Mouse (Mus musculus): ENCODE data around the gene Fahd1.

Gene Fahd1

DNA sequence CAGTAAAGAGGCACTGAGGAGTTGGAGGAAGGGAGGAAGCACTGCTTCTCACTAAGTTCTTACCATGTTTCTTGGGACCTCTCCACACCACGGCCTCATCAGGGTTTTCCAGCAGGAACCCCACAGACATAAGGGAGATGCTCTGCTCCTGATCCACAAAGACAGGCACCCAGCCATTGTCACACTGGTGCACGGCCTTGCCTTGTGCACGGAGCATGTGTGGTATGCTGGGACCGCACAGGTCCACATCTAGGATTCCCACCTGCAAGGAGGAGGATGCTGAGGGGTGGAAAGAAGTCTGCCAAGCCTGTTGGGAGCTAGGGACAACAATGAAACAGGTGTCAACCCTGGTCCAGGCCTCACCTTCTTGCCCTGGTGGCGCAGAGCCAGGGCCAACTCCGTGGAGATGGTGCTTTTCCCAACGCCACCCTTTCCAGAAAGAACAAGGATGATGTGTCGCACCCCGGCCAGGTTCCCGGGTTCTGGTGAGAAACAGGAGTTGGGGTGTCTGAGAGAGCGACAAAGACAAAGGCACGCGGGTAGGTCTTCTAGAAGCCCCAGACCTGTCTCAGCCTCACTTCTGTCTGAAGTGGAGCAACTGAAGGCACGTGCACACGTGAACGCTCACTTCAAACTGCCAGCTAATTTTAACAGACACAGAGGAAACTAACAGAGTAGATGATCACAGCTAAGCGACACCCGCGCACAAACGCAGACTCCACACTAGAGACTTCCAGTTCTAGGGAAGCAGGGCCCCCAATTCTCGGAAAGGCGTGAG, 35.4 kb upstream of the Fahd1 start:
- no peak for DNase-seq (ENCODE audit: low spot score)

DNA sequence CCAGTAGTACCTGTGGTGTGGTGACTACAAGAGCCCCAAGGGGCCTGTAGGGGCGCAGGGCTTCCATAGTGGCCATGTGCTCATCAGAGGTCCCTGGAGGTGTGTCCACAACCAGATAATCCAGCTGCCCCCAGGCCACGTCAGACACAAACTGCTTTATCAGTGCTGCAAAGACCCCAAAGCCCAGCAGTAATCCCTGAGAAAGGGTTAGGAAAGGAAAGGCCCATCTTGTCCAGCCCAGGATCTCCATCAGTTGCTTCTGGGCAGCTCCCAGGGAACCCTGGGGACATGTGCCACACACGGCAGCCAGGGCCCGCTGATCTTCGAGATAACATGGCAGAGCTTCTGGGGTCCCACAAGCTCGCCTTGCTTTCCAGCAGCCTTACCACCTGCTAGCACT, 34.2 kb upstream of the Fahd1 start:
- no peak for DNase-seq (ENCODE audit: low spot score)

DNA sequence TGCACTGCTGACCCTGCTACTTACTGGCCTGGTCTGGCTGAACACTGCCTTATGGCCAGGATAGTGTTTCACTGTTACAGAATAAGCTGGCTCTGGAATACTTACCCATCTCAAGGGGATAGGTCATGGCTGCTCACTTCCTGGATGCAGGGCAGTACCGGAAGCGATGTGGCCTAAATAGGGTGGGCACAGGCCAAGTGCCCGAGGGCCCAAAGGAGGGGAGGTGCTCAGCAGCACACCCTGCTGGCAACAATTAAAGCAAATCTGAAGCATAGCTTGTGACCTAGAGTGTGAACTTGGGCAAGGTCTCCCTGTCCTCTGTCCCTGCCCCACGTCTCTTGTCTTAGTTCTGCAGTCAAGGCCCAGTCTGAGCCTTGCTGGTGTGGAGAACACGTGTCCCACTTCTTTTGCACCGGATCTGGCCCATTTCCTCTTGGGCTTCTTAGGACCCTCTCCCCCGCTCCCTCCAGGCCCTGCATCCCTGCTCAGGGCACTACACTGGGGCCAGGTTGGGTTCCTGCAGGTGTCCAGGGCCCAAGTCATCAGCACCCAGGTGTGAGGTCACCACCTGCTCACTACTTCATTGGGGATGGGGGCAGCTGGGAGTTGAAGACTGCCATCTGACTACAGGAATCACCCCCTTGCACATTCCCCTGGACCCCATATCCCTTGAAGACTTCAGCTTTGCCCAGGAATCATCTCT, 31.7 kb upstream of the Fahd1 start:
- DNase-seq (ENCODE audit: low spot score) = no peak

DNA sequence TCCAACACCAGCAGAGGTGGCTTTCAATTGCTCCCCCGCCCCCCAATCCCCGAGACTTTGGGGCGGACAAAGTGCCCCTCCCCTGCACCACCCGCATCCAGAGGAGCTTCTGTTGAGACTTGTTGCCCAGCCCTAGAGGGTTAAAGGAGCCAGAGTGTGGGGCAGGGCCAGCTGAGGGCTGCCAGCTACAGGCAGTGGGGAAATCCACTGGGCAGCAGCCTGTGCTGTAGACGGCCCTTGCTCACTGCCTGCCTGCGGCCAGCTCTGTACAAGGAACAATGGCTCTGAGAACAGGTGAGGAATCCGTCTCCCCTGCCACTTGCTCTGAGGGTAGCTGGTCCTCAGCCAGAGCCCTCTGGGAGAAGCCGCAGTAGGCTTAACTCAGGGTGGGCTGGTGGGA, 28.4 kb upstream of the Fahd1 start:
- DNase-seq (ENCODE audit: low spot score) = no peak

DNA sequence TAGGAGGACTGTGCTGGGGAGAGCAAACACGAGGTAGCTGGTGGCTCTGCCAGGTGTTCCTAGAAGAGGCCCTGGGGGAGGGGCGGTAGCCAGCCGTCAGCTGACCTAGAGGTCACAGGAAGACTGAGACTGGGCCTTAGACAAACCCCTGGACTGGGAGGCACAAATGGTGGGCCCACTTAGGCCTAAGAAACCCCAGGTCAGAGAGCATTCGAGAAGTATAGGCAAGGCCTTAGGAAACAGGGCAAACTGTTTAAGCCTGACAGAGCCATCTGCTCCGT, 27.9 kb upstream of the Fahd1 start:
- peak; percentile 53 for DNase-seq (ENCODE audit: low spot score)

DNA sequence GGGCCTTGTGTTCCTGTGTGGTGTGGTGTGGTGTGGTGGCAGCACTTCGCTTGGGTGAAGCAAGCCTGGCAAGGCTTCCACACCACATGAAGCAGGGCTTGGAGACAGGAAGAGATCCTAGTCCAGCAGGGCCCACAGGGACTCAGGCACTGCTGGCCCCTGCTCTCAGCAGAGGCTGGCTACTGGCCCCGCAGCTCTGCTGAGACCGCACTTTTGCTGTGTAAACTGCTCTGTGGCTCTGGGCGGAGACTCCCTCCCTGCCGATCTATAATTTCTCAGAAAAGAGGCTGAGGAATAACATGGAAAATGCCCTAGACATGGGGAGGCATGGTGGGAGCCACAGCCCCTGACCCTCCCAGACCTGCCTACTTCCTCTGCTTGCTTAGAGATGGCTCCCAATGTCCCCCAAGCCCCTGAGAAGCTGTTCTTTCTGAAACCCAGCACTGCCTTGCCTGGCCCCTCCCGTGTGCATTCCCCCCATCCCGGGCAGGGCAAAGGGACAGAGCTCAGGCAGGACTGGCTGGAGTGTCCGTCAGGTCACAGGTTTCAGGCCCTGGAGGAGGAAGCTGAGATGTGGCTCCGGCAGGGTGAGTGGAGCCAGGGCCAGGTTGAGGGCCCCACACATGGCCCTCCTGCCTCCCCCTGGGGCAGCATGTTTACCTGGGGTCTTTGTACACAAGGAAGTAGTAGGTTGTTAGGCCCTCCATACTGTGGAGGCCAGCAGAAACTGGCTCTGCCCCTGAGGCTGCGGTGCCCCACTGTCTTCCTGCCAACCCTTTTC, 27.4 kb upstream of the Fahd1 start:
- no peak for DNase-seq (ENCODE audit: low spot score)

DNA sequence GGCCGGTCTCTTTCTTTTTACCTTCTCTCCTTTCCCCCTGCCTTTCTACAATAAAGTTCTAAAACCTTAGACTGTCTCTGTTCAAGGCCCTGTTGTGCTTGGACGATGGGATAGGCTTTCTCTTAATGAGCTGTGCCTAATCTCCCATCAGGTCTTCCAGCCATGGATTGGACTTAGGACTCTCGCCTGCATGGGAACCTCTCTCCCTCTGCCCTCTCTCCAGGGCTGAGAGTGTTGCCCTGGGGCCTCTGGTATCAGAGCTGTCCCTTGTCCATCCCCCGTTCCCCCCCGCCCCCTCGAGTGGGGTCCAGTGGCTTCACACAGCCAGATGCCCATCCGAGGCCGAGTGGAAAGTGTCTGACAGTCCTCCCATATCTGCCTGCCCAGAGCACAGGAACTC, 24.8 kb upstream of the Fahd1 start:
- DNase-seq (ENCODE audit: low spot score) = no peak

DNA sequence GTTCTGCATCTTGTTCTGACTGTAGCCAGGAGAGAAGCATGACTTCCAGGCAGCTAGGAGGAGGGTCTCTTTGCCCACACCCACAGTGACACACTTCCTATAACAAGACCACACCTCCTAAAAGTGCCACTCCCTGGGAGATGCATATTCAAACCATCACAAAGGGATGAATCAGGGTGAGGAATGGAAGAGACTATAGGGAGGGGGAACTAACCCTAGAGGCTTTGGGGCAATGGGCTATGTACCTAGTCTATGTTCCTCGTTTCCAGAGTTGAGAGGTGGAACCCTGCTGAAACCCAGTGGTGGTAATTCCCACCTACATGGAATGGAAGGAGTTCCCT, 24.2 kb upstream of the Fahd1 start:
- DNase-seq (ENCODE audit: low spot score) = no peak

DNA sequence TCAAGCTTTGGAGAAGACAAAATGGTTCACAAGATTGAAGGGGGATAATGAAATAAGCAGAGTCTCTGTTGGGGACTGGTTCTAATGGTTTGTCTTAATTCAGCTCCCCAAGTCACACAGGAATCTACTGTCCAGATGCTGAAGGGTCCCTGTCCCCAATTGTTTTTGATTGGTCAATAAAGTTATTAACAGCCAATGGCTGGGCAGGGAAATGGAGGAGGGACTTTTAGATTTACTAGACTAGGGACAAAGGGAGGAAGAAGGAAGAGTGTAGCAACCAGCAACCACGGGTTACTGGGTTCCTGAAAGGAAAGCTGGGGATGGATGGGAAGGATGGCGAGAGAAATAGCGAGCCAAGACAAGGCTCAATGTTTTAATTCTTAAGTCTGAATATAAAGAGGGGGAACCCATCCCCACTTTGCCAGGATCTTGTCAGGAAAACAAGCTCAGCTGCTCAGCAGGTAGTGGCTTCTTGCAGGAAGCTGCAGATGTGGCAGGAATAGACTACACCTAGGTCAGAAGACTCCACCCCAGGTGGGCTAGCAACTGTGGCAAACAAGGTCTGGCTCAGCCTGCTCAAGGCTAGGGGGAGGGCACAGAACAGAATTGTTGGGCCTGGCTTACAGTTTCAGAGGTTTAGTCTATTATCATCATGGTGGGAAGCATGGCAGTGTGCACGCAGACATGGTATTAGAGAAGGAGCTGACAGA, 23.7 kb upstream of the Fahd1 start:
- DNase-seq (ENCODE audit: low spot score) = no peak

DNA sequence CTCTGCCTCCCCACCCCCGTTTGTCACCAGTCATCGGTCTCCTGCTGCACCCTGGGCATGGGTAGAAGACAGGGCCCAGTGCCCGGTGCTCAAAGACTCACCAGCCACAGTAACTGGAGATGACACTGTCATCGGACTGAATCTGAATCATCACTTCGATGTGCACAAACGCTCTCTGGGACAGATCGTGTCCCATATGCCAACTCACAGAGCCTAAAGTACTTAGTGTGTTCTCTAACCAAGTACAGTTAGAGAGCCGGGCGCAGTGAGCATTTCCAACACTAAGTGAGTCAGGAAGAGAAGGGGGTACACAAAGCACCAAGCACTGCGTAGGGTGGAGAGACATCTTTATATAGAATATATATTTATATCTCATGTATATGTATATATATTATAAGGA, 17.8 kb upstream of the Fahd1 start:
- no peak for DNase-seq (ENCODE audit: low spot score)

DNA sequence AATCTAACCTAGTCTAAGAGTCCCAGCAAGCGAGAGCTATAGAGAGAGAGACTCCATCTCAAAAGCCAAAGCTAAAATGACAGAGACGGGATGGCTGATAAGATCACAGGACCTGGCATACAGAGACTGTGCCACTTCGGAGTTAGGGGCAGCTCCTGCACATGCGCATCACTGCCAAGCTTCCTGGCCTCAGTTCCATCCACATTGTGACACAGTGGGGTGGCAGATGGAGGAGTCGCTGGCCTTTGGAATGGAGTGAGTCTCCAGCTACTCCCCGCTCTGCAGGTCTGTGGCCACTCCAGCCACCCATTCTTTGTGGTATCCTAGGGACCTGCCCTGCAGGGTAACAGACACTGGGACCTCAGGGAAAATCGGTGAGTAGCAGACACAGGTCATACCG, 15.6 kb upstream of the Fahd1 start, which contains the start of gene Igfals:
Gene Igfals (plus strand): TSS at position 222 of the 400 bp plus-strand sequence.
- no peak for DNase-seq (ENCODE audit: low spot score)

DNA sequence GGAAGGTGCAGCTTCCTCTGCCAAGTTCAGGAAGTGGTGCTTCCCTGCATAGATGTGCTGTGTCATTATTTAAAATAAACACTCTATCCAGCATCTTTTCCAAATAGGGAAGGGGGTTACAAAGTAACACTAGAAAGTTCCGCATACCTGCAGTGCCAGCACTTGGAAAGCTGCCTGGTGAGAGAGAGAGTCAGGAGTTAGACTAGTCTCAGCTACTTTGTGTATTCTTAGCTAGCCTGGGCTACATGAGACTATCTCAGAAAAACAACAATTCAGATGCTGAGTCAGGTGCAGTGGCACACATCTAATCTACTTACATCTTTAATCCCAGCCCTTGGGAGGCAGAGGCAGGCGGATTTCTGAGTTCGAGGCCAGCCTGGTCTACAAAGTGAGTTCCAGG, 11.6 kb upstream of the Fahd1 start:
- no peak for DNase-seq (ENCODE audit: low spot score)

DNA sequence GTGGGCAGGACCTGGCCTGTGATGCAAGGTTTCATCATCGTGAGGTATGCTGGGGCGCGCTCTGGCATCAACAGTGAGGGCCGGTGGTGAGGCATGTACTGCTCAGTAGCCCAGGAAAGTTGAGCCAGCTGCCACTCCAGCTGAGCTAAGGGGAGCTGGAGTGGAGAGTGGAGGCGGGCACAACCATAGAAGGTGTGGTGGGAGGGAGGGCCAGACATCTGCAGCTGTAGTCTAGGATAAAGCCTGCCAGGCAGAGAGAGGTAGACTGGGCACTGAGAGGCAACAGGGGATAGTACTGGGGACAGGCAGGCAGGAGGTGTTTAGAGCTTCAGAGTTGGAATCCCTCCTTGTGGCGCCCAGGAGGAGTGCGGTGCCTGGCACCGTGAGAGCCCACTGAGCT, 9.9 kb upstream of the Fahd1 start:
- no peak for DNase-seq (ENCODE audit: low spot score)

DNA sequence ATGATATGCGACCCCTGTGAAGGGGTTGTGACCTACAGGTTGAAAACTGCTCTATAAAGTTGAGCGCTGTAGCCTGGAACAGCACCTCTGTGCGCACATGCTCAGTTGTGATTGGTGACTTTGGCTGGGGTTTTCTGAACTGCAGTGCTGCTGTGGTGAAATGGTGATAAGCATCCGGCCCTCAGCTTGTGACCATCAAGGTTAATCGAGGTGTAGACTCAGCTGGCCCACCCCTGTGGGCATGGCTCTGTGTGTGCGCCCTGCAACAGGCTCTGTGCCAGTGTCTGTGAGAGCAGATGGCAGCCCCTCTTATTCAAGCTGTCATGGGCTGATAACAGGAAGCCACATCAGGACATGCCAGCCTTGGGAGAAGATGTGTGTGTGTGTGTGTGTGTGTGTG, 8.8 kb upstream of the Fahd1 start:
- DNase-seq (ENCODE audit: low spot score) = no peak

DNA sequence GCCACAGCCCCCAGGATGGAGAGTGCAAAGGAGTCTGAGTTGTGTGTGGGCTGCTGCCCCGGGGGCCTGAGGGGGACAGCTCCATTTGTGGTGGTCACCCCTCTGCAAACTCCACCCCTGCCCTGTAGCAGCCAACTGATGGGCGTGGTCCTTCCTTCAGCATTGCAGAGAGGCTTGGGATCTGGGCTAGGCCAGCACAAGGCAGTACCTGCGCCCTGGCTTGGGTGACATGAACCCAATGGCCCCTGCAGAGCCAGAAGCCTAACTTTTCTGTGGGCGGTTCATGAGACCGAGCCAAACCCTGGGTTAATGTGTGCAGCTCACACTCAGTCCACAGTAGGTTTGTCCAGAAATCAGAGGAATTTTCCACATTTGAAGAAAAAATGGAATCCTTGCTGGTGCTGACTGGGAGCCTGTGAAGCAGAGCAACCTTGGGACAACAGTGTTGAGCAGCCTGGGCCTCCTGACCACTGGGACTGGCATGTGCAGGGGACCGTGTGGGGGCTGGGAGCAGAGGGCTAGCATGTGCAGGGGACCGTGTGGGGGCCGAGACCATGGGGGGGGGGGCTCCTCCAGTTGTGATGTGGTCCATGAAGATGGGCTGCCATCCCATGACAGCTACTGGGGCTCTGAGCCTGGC, 7.8 kb upstream of the Fahd1 start:
- no peak for DNase-seq (ENCODE audit: low spot score)

DNA sequence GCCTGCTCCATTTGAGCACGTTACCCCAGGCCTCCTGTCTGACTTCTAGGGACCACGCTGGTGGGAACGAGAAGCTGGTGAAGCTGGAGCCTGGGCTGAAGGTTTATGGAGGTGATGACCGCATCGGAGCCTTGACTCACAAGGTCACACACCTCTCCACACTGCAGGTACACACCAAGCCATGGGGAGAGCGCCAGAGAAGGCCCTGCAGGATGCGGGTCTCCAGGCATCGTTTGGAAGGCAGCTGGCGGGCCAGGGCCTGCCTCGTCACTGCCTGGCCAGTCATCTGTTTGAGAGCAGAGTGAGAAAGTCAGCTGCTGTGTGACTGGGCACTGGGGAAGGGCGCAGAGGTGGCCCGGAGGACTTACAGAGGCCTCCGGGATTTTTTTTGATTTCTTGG, 6.4 kb upstream of the Fahd1 start:
- DNase-seq (ENCODE audit: low spot score) = no peak

DNA sequence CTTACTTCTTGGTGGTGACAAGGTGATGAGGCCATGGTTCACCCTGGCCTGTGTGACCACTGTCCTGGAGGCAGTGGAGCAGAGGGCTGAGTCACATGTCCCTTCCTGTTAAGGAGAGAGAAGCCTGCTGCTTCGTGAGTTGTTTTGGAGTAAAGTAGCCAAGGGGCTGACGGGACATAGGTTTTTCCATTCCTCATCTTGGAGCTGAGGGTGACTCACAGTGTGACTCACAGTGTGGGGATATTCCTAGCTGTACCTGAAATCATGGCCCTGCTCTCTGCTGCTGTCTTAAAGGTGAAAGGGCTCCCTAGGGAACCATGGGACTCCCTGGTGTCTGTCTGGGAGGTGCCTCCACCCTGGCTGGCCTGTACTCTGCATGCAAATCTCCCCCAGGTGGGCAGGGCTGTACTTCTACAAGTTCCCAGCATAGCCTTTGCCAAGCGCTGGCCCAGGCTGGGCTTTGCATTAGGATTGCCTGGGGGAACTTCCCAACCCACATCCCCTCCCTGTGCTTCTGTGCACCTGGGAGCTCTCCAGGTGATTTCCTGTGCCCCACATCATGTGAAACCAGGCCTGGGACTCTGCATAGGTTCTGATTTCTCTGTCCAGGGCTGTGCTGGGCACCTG, 5.8 kb upstream of the Fahd1 start:
- no peak for DNase-seq (ENCODE audit: low spot score)

DNA sequence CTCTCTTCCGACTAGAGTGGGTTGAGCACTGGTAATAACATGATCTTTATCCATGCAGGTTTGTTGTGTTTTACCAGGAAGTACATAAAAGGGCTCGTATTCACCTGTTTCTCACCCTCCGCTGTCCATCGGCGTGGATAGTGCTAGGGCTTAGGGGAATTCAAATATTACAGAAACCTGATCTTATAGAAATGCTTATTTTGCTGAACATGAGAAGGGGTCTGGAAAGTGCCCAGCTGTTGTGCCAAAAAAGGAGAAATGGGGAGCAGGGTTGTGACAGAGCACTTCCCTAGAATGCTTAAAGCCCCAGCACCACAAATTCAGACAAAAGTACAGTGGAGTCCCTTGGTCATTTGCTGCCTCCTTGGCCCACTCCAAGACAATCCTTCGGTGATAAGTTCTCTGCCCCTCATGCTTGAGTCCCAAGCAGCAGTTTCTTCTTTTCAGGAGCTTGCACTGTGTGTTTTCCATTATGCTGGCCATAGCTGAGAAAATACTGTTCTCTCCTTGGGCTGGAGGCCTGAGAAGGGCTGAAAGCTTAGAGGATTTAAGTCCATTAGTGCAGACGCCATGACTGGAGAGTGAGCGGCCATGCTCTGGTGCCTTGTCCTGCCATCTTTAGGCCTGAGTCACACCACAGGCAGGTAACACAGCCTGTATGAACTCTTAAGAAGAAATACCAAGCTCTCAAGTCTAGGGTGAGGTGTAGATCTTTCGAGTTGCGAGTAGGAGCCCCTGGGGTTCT, 1.4 kb upstream of the Fahd1 start:
- no peak for DNase-seq (ENCODE audit: low spot score)

DNA sequence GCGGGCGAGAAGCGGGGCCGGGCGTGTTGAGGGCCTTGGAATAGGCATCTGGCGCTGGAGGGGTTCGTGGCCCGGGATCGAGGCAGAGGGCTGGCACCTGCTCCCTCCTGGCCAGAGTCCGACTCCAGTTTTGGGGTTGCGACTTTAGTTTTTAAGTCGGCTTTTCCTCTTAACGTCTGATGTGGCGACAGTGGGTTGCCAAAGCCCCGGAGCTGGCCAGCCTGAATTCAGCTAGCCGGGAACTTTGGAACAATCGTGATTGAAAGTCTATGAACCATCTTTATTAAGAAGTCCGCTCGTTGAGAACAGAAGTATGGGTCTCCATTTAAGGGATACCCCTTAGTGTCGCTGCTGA, 586 bp upstream of the Fahd1 start:
- no peak for DNase-seq (ENCODE audit: low spot score)

DNA sequence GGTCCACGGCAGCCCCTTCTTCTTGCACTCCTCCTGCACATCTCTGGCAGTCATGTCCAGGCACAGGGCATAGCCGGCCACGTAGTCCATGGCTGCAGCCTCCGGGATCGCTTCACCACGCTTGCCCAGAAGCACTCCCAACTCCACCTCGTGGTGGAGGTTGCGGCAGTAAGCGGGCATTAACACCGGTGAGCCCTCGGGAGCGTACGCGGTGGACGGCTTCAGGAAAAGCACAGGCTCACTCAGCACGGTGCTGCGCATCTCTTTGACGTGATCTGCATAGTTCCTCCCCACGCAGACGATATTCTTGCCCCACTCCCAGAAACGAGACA, 465 bp downstream of the Fahd1 start:
- DNase-seq (ENCODE audit: low spot score) = no peak

DNA sequence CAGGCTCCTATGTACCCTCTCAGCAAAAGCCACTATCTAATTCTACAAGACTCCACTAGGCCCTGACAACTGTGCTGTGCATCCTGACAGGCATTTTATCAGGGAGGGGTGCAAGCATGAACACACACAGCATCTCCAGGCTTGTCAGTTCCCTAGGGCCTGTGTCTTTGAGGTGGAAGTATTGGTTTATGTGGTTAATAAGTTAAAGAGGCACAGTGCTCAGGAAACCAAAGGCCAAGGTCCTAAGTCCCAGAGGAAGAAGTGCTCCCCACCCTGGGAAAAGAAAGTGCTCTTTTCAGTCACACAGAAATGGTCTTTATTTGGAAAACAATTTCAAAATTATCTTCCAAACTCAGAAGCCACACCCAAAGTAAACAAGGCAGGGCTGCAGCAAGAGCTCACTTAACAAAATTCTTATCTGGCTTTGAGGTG, 1.5 kb downstream of the Fahd1 start:
- no peak for DNase-seq (ENCODE audit: low spot score)
